Mouse (Mus musculus) midbrain, embryonic 12.5 days (tissue): ENCODE data around the gene Csnk1d. TPM values are rescaled to one million over a fixed set of nuclear protein-coding genes. Genes with fewer than 3 reads are reported as not detected.

Experiments used
- ATAC-seq: fragments of 200-750 bp; cut with Nextera tagmentation; 2 replicates; pipeline ENCODE4 v1.8.0; 2017; ENCODE audit warnings: low read depth, moderate TSS enrichment, moderate library complexity; ENCODE audit not compliant: low FRiP score
- H3K27ac ChIP-seq: fragments of 300-500 bp; sonication (generic); replicated peaks from 2 replicates; pipeline ENCODE4 v1.5.1; 2016; ENCODE audit warnings: mild to moderate bottlenecking
- H3K27me3 ChIP-seq: fragments of 300-500 bp; sonication (generic); 2 replicates; pipeline ENCODE4 v1.6.1; 2016; ENCODE audit warnings: mild to moderate bottlenecking
- H3K36me3 ChIP-seq: fragments of 300-500 bp; sonication (generic); 2 replicates; pipeline ENCODE4 v1.6.1; 2016
- H3K4me1 ChIP-seq: fragments of 300-500 bp; sonication (generic); 2 replicates; pipeline ENCODE4 v1.6.1; 2016
- H3K4me2 ChIP-seq: fragments of 300-500 bp; sonication (generic); replicated peaks from 2 replicates; pipeline ENCODE4 v1.6.1; 2016; ENCODE audit warnings: mild to moderate bottlenecking, moderate library complexity
- H3K4me3 ChIP-seq: fragments of 300-500 bp; sonication (generic); 2 replicates; pipeline ENCODE4 v1.5.1; 2016; ENCODE audit warnings: mild to moderate bottlenecking
- H3K9ac ChIP-seq: fragments of 300-500 bp; sonication (generic); replicated peaks from 2 replicates; pipeline ENCODE4 v1.6.1; 2016; ENCODE audit warnings: mild to moderate bottlenecking, moderate library complexity
- H3K9me3 ChIP-seq: fragments of 300-500 bp; sonication (generic); 2 replicates; pipeline ENCODE4 v1.6.1; 2016; ENCODE audit warnings: mild to moderate bottlenecking
- WGBS: fragments of 180-500 bp; shearing (Covaris S2); methylation state at CpG from one replicate; pipeline ENCODE4 v1.1.7; 2016; 5-methylcytosine and 5-hydroxymethylcytosine counted together
- polyA plus RNA-seq: library from polyadenylated mRNA; unstranded; fragments of >200 nt; fragmentation: Nextera tagmentation; extraction: Ambion mirVana; gene quantifications from 2 replicates; pipeline ENCODE4 v1.2.1, GENCODE M21; 2016

The Csnk1d gene
- polyA plus RNA-seq, 1 experiment from 2014 or later, result 170 TPM

DNA sequence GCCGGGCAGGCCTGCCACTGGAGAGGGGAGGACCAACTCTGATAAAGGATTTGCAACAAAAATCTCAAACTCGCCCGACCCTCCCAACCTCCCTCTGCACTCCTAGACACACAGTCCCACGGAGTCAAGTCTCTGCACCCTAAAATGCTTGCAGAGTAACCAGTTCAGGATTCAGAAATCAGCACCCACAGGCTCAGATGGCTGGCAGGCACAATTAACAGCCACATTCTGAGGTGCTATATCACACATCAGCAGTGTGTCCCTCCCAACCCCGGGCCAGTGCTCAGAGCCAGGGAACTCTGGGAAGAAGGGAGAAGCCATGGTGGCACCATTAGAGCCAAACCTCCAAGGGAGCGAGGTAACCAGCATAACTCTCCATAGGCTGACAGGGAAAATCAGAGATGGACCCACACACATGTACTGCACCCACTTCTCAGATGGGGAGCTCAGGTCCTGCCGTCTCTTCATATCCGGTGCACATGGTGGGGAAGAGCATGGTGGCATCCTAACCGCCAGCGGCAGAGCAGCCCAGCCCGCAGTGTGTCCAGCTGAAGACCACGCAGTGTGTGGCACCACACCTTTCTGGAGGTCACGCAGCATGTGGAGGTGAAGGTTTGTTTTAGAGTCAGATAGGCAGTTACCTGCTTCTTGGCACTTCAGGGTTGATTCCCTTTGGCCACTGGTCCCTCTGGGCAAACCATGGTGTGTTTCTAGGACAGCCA is 28.9 kb downstream of the Csnk1d start:
- no peak for ATAC-seq
- WGBS, result 93% methylated on average over 13 of the region's 13 CpGs
- H3K4me1 ChIP-seq, result no peaks in the 10 kb centered on the region
- no peaks in the 10 kb centered on the region for H3K9me3 ChIP-seq
- no peaks in the 10 kb centered on the region for H3K27me3 ChIP-seq
- H3K4me2 ChIP-seq, result no peak overlapping the region
- no peak overlapping the region for H3K27ac ChIP-seq
- H3K36me3 ChIP-seq, result peaks cover 90% of the 10 kb centered on the region
- H3K4me3 ChIP-seq, result no peak overlapping the region
- H3K9ac ChIP-seq, result no peak overlapping the region

DNA sequence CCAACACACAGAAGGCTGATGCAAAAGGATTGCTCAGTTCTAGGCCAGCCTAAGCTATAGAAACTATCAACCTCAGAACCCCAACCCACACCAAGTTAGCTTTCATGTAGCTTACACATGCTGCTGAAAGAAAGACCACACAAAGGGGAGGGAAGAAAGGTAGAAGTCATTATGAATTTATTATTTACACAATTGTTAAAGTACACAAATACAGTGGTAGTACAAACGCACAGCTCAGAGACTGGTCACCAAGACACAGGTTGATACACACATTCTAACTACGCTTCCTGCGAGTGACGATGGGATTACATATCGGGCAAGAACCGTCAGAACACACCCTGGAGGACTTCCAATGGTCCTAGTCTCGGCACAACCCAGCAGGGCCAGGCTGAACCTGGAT is 29.5 kb downstream of the Csnk1d start:
- Histone ChIP-seq H3K27ac (no peak overlapping the region), H3K4me2 (no peak overlapping the region), H3K4me3 (no peak overlapping the region), H3K27me3 (no peaks in the 10 kb centered on the region), H3K36me3 (peaks cover 90% of the 10 kb centered on the region), H3K9me3 (no peaks in the 10 kb centered on the region), H3K9ac (no peak overlapping the region), H3K4me1 (no peaks in the 10 kb centered on the region)
- 85% methylated on average over 7 of the region's 7 CpGs for WGBS
- ATAC-seq, result no peak

DNA sequence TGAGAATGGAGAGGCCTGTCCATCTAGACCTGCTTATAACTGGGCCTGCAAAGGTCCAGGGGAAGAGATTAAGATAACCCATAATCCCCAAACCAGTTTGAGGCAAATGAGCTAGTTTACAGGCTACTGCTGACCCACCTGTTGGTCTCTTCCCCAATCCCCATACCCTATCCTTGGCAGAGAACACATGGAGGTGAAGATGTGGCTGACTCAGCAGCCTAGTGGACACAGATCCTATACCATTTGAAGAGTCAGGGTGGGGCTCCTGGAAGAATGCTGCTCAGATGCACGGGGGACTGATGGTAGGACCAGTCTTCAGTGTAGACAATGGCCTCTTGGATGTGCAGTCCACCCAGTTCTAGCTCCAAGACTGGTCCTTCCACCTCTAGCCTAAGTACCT is 30.9 kb downstream of the Csnk1d start:
- no peak overlapping the region for H3K27ac ChIP-seq
- peaks cover 89% of the 10 kb centered on the region for H3K36me3 ChIP-seq
- no peak for ATAC-seq

DNA sequence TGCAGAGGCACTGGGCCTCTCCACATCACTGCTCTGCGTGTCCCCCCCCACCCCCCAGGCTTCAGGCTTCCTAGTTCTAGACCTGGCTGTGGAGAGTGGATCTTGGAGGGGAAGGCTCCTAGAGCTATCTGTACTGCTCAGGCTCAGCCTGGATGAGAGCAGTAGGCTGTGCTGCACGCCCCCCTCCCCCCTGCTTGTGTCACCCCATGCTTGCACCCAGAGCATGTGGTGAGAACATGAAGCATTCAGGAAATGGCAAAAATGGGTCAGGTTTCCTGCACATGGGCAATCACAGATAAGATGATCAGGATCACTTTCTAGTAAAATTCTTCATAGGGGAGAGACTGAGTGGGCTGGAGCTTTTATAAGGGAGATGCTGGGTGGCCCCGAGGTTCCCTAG is 31.6 kb downstream of the Csnk1d start:
- peaks cover 82% of the 10 kb centered on the region for H3K36me3 ChIP-seq

More for the DNA sequence above, 30.9 kb downstream of the Csnk1d start:
- 52% methylated on average over 1 of the region's 1 CpGs for WGBS
- no peak overlapping the region for H3K4me2 ChIP-seq
- no peak overlapping the region for H3K4me3 ChIP-seq
- H3K9me3 ChIP-seq, result no peaks in the 10 kb centered on the region
- H3K27me3 ChIP-seq, result no peaks in the 10 kb centered on the region
- H3K4me1 ChIP-seq, result no peaks in the 10 kb centered on the region
- no peak overlapping the region for H3K9ac ChIP-seq

DNA sequence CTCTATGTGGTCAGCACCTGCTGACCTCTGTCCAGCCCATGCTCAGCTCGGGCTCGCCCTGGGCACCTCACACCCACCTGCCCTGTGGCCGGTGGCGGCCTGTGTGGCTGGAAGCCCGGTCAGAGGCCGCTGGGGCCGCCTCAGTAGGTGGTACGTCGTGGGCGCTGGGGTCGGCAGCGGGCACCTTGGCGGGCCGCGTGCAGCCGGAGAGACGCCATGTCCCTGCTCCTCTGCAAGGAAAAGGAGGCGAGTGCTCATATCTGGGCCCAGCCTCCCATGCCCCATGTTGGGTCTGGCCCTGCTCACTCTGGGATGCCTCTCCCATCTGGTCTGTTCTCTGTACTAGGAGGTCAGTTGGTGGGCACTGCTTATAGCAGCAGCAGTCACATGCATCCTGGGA is 32.1 kb downstream of the Csnk1d start:
- ATAC-seq, result no peak
- peaks cover 77% of the 10 kb centered on the region for H3K36me3 ChIP-seq

More for the DNA sequence above, 31.6 kb downstream of the Csnk1d start:
- no peak for ATAC-seq
- Histone ChIP-seq H3K27me3 (no peaks in the 10 kb centered on the region), H3K4me2 (no peak overlapping the region), H3K4me3 (no peak overlapping the region), H3K9ac (no peak overlapping the region), H3K9me3 (no peaks in the 10 kb centered on the region), H3K27ac (0 out of 2 replicates have a peak overlapping the region, but pooled peaks have one; percentile 15), H3K4me1 (no peaks in the 10 kb centered on the region)
- WGBS, result 87% methylated on average over 3 of the region's 3 CpGs

DNA sequence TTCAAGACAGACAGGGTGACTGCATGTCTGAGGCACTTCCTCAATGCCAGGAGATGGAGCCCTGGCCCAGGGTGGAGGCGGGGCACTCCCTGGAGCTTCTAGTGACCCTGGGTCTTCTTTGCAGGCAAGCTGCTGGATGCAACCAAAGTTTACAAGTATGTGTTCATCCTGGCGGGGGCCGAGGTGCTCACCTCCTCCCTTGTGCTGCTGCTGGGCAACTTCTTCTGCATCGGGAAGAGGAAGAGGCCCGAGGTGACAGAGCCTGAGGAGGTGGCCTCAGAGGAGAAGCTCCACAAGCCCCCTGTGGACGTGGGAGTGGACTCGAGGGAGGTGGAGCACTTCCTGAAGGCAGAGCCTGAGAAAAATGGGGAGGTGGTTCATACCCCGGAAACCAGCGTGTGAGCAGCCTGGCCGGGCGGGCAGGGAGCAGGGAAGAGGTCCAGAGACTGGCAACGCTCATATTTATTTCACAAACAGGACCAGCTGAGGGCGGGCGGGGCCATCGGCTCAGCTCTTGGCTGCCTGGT is 33.3 kb downstream of the Csnk1d start:
- no peak for ATAC-seq
- H3K27me3 ChIP-seq, result no peaks in the 10 kb centered on the region
- H3K36me3 ChIP-seq, result peaks cover 64% of the 10 kb centered on the region
- 78% methylated on average over 15 of the region's 15 CpGs for WGBS
- no peak overlapping the region for H3K4me2 ChIP-seq
- peak overlapping the region; percentile 39; the same call in 1 of the 2 replicates for H3K27ac ChIP-seq
- H3K9ac ChIP-seq, result no peak overlapping the region
- H3K9me3 ChIP-seq, result no peaks in the 10 kb centered on the region
- H3K4me1 ChIP-seq, result no peaks in the 10 kb centered on the region; the same call in 1 of the 2 replicates
- H3K4me3 ChIP-seq, result no peak overlapping the region

More for the DNA sequence above, 32.1 kb downstream of the Csnk1d start:
- Histone ChIP-seq H3K9me3 (no peaks in the 10 kb centered on the region), H3K27ac (peak overlapping the region; percentile 39; the same call in 1 of the 2 replicates), H3K4me3 (no peak overlapping the region), H3K4me1 (no peaks in the 10 kb centered on the region), H3K27me3 (no peaks in the 10 kb centered on the region), H3K9ac (no peak overlapping the region), H3K4me2 (no peak overlapping the region)
- 89% methylated on average over 16 of the region's 18 CpGs for WGBS

DNA sequence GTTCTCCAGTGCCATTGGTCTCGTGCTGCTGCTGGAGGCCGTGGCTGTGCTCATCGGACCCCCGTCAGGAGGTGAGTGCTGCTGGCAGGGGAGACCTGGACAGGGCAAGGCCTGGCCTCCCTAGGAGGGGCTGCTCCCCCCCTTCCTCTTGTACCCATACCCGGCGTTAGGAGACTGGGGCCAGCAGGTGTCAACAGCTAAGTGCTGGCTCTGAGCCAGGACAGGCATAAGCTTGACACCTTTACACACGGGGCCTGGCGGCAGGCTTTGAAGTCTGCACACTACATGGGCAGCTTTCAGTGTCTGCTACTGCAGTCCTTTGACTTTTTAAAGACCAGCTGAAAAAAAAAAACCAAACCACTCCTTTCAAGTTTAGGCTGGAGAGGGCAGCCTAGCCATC is 34.1 kb downstream of the Csnk1d start:
- no peaks in the 10 kb centered on the region for H3K9me3 ChIP-seq
- 84% methylated on average over 8 of the region's 8 CpGs for WGBS
- no peak for ATAC-seq
- no peak overlapping the region for H3K4me3 ChIP-seq
- H3K4me2 ChIP-seq, result no peak overlapping the region
- H3K27me3 ChIP-seq, result no peaks in the 10 kb centered on the region
- H3K36me3 ChIP-seq, result peaks cover 57% of the 10 kb centered on the region
- H3K27ac ChIP-seq, result no peak overlapping the region
- H3K9ac ChIP-seq, result no peak overlapping the region
- peaks cover 2% of the 10 kb centered on the region for H3K4me1 ChIP-seq

DNA sequence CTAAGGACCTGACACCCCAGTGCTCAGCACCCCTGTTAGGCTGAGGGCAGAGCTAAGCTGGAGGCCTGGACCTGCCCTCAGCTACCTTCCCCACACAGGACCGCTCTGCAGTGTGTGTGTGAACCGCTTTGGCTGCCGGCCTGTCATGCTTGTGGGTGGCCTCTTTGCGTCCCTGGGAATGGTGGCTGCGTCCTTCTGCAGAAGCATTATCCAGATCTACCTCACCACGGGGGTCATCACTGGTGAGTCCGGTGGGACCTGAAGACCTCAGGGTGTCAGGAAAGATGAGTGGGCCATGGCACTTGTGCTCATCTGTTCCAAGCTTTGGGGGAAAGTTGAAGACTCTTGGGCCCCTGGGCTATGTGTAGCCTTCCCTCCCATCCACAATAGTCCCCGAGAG is 35.4 kb downstream of the Csnk1d start:
- Histone ChIP-seq H3K4me3 (no peak overlapping the region), H3K4me1 (peaks cover 14% of the 10 kb centered on the region), H3K27ac (no peak overlapping the region), H3K4me2 (no peak overlapping the region), H3K9ac (no peak overlapping the region), H3K36me3 (peaks cover 45% of the 10 kb centered on the region), H3K9me3 (no peaks in the 10 kb centered on the region), H3K27me3 (no peaks in the 10 kb centered on the region)
- 90% methylated on average over 8 of the region's 8 CpGs for WGBS
- no peak for ATAC-seq

DNA sequence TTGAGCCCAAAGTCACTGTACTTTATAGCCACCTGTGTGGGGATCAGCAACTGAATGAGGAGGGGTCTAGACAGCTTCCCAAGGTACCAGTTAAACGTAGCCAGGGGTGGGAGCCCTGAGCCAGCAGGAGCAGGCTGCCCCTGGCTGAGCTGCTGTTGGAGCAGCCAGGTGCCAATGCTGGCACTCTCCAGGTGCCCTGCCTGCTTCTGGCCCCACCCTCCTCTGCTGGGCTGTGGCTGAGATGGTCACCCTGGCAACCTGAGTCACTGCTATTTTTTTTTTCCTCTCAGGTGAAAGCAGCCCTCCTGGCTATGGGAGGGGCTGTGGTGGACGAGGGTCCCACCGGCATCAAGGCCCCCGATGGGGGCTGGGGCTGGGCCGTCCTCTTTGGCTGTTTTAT is 36.2 kb downstream of the Csnk1d start:
- Histone ChIP-seq H3K4me1 (peaks cover 22% of the 10 kb centered on the region), H3K27ac (no peak overlapping the region), H3K4me3 (no peak overlapping the region), H3K9ac (no peak overlapping the region), H3K27me3 (peaks cover 6% of the 10 kb centered on the region), H3K9me3 (no peaks in the 10 kb centered on the region), H3K4me2 (no peak overlapping the region), H3K36me3 (peaks cover 39% of the 10 kb centered on the region)
- 90% methylated on average over 5 of the region's 5 CpGs for WGBS
- ATAC-seq, result no peak

DNA sequence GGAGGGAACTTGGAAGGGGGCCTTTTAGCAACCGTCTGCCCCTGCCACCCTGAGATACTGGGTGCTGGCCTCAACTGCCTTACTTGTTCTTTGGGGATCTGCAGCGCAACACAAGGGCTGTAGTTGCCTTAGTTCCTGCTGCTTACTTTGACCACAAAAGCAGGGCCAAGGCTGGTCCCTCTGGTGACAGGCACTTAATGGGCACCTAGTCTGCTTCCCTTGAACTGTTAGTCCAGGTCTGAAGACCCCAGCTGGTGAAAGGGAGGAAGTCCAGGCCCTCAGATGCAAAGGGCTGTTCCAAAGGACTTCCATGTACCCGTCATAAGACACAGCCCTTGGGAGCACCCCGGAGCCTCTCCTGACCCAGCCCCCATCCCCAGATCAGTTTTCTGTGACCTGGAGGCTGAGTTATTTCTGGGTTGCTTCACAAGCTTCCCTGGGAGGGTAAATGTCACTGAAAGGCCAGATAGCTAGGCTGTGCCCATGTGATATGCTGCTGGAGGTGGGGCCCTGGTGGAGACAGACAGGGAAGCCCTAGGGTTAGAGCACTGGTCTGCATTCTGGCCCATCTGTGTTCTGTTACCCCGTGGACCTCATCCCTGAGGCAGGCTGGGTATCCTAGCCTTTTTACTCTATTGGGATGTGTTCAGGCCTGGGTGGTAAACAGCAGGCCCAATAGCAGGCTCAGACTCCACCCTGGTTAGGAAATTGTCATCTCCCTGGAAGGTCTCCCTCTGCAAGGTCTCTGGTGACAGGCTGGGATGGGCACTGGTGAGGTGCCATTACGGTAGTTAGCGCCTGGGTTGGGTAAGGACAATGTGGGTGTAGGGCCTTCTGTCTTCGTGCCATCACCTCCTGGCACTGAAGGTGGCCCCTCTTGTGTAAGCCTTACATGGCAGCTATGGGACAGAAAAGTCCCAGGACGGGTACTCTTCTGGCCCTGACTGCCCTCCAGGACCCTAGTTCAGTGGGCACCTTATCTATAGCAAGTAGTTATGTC is 39.1 kb downstream of the Csnk1d start:
- Histone ChIP-seq H3K9me3 (no peaks in the 10 kb centered on the region), H3K27me3 (peaks cover 34% of the 10 kb centered on the region), H3K4me3 (peak overlapping the region; percentile 48; the same call in 1 of the 2 replicates), H3K9ac (no peak overlapping the region), H3K36me3 (peaks cover 17% of the 10 kb centered on the region), H3K27ac (0 out of 2 replicates have a peak overlapping the region, but pooled peaks have one; percentile 15), H3K4me2 (peak overlapping the region; percentile 66), H3K4me1 (peaks cover 38% of the 10 kb centered on the region)
- 81% methylated on average over 9 of the region's 9 CpGs for WGBS
- ATAC-seq, result no peak

DNA sequence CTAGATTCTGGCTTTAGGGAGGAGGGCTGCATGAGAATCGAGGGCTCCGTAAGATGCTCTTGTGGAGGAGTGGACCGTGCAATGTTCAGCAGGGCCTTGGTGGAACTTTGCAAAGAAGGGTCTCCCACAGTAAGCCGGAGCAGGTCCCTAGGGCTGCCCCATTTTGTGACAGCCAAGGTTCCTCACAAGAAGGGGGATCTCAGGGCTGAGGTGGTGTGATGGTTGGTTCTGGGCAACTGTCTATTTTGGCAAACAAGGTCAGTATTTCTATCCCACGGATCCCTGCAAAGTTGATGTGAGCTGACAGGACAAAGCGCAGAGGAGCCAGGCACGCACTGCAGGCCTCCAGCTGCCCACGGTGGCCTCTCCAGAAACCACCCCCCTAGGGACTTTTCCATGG is 39.9 kb downstream of the Csnk1d start:
- H3K36me3 ChIP-seq, result peaks cover 9% of the 10 kb centered on the region
- 14% methylated on average over 8 of the region's 8 CpGs for WGBS
- H3K4me1 ChIP-seq, result peaks cover 38% of the 10 kb centered on the region
- peak overlapping the region; percentile 48 for H3K4me3 ChIP-seq
- no peaks in the 10 kb centered on the region for H3K9me3 ChIP-seq
- H3K27ac ChIP-seq, result peak overlapping the region; percentile 77
- H3K27me3 ChIP-seq, result peaks cover 36% of the 10 kb centered on the region
- H3K9ac ChIP-seq, result peak overlapping the region; percentile 39
- ATAC-seq, result peak; percentile 35
- peak overlapping the region; percentile 66 for H3K4me2 ChIP-seq
